ENCODE assay signal across 11 mouse cellular contexts in genomic region chr3:63893677-63894076, GRCm38 (mm10). TPM values are rescaled to one million over a fixed set of nuclear protein-coding genes. Genes with fewer than 3 reads are reported as not detected.
DNase-seq lines count a peak whose midpoint lies in the region; ATAC-seq and TF ChIP-seq lines count a peak whose summit lies in the region.
"Had no signal": no experiment of that assay in that cellular context is flagged by ENCODE, and none has a peak within 500 bp of the region (broad histone marks: within the 10 kb centered on the region; RNA-seq: fewer than 3 reads in every experiment).

No protein-coding gene starts in this region.

- in situ Hi-C loops in Patski (cut with MboI; ENCODE audit: low pct_unique_long_range_greater_than_20kb): loop anchor here (25.0 kb wide), 1 partner anchor 581 kb away; no protein-coding TSS in a partner anchor

- no peak overlapping the region for H3K27ac ChIP-seq in liver, adult 2 months (replicated peaks; ENCODE audit: insufficient read depth, low read depth, low read length)
- no peak overlapping the region for H3K27ac ChIP-seq in liver, embryonic 12.5 days
- H3K27ac ChIP-seq: heart, embryonic 15.5 days had no signal

- DNase-seq in liver, adult 2 months (ENCODE audit: extremely low read depth, low read depth, low spot score): peak; percentile 14
- peak; percentile 77 for DNase-seq in Patski (ENCODE audit: low read depth, low spot score)
- DNase-seq in kidney, adult 9 months: peak; percentile 74
- DNase-seq in gastrocnemius, postnatal 25 days: no peak
- DNase-seq in natural killer cell, adult 2 months (ENCODE audit: low spot score in 2 of 2): no peak
- no peak for DNase-seq in layer of hippocampus, adult 9-11 months

- CTCF ChIA-PET in Patski (lab: Charles Lee): interaction anchor here (0.8 to 4.1 kb wide), 5 partner anchors 15 to 1369 kb away, joined by 3 to 27 read pairs (median 8); no protein-coding TSS in a partner anchor

- POLR2A ChIA-PET in Patski (lab: Charles Lee): interaction anchor here (0.6 kb wide), 1 partner anchor 66 kb away, joined by 5 read pairs; no protein-coding TSS in a partner anchor

- H3K27me3 ChIP-seq in liver, adult 2 months (ENCODE audit: control insufficient read depth, insufficient read depth, low read length): no peaks in the 10 kb centered on the region
- peaks cover 13% of the 10 kb centered on the region for H3K27me3 ChIP-seq in liver, embryonic 12.5 days (replicated peaks)
- H3K27me3 ChIP-seq in Patski: no peaks in the 10 kb centered on the region
- H3K27me3 ChIP-seq: heart, embryonic 15.5 days had no signal

- no peaks in the 10 kb centered on the region for H3K79me2 ChIP-seq in liver, adult 2 months (ENCODE audit: control insufficient read depth, insufficient read depth, low read length)

- no peak for TF ChIP-seq POLR2A in liver, adult 2 months (IDR thresholded peaks at IDR 0.05; ENCODE audit: extremely low read depth, insufficient read depth, low read length)

- no peaks in the 10 kb centered on the region for H3K4me1 ChIP-seq in liver, adult 2 months (ENCODE audit: control insufficient read depth, insufficient read depth, low read length)
- H3K4me1 ChIP-seq in liver, embryonic 12.5 days: no peaks in the 10 kb centered on the region

- TF ChIP-seq CTCF in liver, adult 2 months (IDR thresholded peaks at IDR 0.05; ENCODE audit: low read depth, low read length): no peak
- TF ChIP-seq CTCF in Patski (IDR thresholded peaks at IDR 0.05): no peak

- H3K4me3 ChIP-seq in liver, adult 2 months (ENCODE audit: insufficient read depth, low read depth, low read length): no peak overlapping the region
- no peak overlapping the region for H3K4me3 ChIP-seq in liver, embryonic 12.5 days
- H3K4me3 ChIP-seq: heart, embryonic 15.5 days; megakaryocyte, embryonic 14.5 days had no signal

- ATAC-seq in liver, embryonic 12.5 days: no peak
- peak; percentile 83 for ATAC-seq in Patski
- peak; percentile 74 for ATAC-seq in megakaryocyte progenitor cell, adult 5-6 weeks (replicated peaks; ENCODE audit: poor library complexity)

- H3K9ac ChIP-seq in liver, adult 2 months (ENCODE audit: low read depth, low read length): no peak overlapping the region
- no peak overlapping the region for H3K9ac ChIP-seq in liver, embryonic 12.5 days
- H3K9ac ChIP-seq: heart, embryonic 15.5 days had no signal

- no peak overlapping the region for H3K4me2 ChIP-seq in liver, embryonic 12.5 days
- H3K4me2 ChIP-seq: heart, embryonic 15.5 days had no signal

- H3K9me3 ChIP-seq in liver, embryonic 12.5 days (replicated peaks): no peaks in the 10 kb centered on the region
- H3K9me3 ChIP-seq: heart, embryonic 15.5 days had no signal

- H3K36me3 ChIP-seq in liver, adult 2 months (ENCODE audit: control insufficient read depth, insufficient read depth, low read length): no peaks in the 10 kb centered on the region
- H3K36me3 ChIP-seq in liver, embryonic 12.5 days: no peaks in the 10 kb centered on the region
- H3K36me3 ChIP-seq: heart, embryonic 15.5 days had no signal

- WGBS in liver, adult 2 months: 31% methylated on average over 7 of the region's 7 CpGs
- 27% methylated on average over 7 of the region's 7 CpGs for WGBS in liver, embryonic 12.5 days (ENCODE audit: insufficient replicate concordance)

RNA-seq across cellular contexts. Expression of gene Plch1, which starts 5.6 kb away (rescaled TPM):
- under 0.01 TPM in 1 of 2 replicates, not detected in the other for total RNA-seq in liver, adult 2 months (2014; rRNA removed)
- polyA plus RNA-seq in liver, adult 2 months (2012; rRNA removed): not detected in 2 replicates
- 0.14 and 0.19 TPM in 2 replicates for polyA plus RNA-seq in liver, embryonic 12.5 days (2016; fragmentation: Nextera tagmentation; extraction: Ambion mirVana)
- polyA plus RNA-seq in Patski (2021): 18.4 TPM
- total RNA-seq in megakaryocyte progenitor cell, adult 5-6 weeks (2015): 0.44 TPM in 1 of 2 replicates, not detected in the other
- 0.34 TPM in 1 of 2 replicates, not detected in the other for total RNA-seq in megakaryocyte progenitor cell, adult 5-6 weeks (2017)
- total RNA-seq in gastrocnemius, postnatal 25 days (2021): not detected
- polyA plus RNA-seq: C2C12 had no signal

RNA-seq across cellular contexts. Expression of gene E130311K13Rik, which starts 35.6 kb away (rescaled TPM):
- total RNA-seq in liver, adult 2 months (2014; rRNA removed): 8.9 and 11.0 TPM in 2 replicates
- 6.0 and 7.0 TPM in 2 replicates for polyA plus RNA-seq in liver, adult 2 months (2012; rRNA removed)
- 2.2 and 2.5 TPM in 2 replicates for polyA plus RNA-seq in liver, embryonic 12.5 days (2016; fragmentation: Nextera tagmentation; extraction: Ambion mirVana)
- polyA plus RNA-seq in Patski (2021): 25.0 TPM
- total RNA-seq in megakaryocyte progenitor cell, adult 5-6 weeks (2015): 3.3 and 3.4 TPM in 2 replicates
- total RNA-seq in megakaryocyte progenitor cell, adult 5-6 weeks (2017): 5.9 and 6.7 TPM in 2 replicates
- 1 to 10 TPM; 4.0 to 4.7 TPM for total RNA-seq in gastrocnemius, postnatal 25 days (2021)

Comparison
In these comparisons a context has a peak if more than half of its experiments do, and no peak if none do; other contexts are left out.
1. DNase-seq: peak in liver, adult 2 months (single experiment), Patski (single experiment) and kidney, adult 9 months (single experiment); none in gastrocnemius, postnatal 25 days (single experiment), natural killer cell, adult 2 months (0 of 2) and layer of hippocampus, adult 9-11 months (single experiment).